Mouse (Mus musculus): Measurements from ENCODE around the gene Pfkfb3.
A peak's percentile ranks its signal among the peaks of the same experiment; 100 is the strongest.

Pfkfb3 gene

DNA sequence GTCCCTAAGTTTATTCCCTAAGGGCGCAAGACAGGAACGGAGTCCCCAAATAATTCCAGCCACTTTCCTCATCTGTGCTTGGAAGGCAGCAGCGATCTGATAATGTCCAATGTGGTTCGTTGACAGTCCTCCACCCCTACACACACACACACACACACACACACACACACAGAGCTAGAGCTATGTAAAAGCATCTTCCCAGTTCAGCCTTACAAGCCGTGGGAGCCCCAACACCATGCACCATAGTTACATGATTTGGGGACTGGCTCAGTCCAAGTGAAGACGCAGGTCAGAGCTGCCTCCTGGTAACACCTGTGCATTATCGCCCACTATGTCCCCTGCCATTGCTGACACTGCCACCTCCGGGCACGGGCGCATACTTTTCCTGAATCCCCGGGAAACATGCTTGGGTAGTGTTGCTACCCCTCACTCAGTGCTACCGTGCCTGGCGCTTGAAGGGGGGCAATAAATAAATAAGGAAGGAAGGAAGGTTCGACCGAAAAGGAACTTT is 51.6 kb downstream of the Pfkfb3 start:
- no peak for DNase-seq (ENCODE audit: low spot score)

DNA sequence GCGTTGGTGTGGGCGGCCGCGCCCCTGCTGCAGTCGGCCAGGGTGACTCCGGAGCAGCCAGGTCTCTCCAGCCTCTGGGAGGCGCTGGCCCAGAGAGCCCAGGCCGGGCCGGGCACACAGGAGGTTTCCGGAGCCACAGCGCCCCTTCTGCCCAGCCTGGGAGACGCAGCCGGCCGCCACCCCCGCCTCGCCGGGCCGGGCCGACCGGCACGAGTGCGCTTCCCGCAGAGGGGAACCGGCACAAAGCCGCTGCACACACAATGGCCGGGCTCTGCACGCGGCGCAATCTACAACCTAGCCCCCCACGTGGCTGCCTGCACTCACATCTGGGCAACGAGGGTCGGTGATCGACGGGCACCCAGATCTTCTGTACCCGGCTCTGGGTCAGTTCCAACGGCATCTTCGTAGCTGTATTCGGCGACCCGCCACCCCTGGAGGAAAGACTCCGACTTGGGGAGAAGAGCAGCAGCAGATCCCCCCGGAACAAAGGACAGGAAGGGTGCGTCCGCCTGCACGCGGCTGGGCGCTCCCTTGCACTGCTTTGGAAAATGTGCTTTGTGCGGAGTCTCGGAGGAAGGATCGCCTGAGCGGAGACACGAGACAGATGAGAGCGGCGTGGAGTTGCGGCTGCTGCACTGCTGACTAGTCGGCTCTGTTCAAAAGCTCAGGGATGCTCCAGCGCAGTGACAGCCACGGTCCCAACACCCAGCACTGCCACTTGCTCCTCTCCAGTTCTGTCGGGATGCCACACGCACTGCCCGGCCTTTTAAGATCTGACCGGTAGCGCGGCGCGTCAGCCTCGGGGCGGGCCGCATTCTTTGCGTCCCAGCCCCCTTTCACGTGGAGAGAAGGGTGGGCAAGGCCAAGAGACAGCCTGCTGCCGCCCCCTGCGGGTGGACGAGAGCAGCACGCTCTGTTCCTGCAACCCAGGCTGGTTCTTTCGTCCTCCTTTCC is 52.3 kb downstream of the Pfkfb3 start:
- peak; percentile 91 for DNase-seq (ENCODE audit: low spot score)

DNA sequence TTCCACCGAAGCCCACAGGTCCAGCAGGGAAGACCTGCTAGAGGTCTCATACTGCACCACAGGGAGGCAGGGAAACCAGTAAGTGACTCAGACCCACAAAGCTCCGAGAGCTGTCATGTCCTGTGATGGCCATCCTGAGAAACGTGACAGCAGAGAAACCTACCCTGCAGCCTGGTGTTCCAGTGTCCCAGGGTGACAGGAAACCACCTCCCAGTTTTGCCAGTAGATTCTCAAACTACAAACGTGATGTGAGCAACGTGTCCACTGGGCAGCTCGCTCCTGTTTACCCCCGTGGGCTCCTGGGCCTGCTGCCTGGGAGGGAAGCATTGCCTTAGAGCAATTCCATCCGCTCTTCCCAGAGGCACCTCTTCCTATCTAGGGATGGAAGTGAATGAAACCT is 53.2 kb downstream of the Pfkfb3 start:
- DNase-seq (ENCODE audit: low spot score): peak; percentile 31

DNA sequence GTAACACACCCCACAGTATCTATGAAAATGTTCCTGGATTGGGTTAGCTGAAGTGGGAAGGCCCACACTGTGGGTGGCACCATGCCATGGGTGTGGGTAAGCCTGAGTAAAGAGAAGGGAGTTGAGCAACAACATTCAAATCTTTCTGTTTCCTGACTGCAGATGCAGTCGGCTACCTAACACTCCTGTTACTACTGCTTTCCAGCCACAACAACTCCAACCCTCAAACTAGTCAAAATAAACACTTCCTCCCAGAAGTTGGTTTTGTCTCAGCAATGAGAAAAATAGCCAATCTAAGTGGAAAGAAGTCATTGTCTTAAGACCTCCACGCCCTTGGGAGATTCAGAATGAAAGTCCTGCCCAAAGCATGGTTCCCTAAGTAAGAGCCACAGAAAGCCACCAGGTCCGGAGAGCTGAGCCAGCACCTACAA is 57.3 kb downstream of the Pfkfb3 start:
- peak; percentile 22 for DNase-seq (ENCODE audit: low spot score)

DNA sequence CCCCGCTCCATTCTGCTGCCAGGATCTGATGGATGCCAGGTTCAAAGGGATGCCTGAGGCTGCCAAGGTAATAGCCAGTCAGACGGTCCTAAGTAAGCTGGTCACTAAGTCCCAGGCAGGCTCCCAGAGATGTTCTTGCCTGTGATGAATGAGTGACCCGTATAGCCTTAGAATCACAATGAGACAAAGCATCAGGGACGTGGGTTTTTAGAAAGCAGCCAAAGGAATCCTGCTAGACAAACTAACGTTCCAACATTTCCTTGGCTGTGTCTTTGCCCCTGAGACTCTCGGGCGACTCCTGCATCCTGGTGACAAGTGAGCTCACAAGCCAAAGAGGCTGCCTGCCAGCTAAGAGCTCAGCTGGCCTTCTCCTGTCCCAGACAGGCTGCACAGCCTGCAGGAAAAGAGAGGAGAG is 59.0 kb downstream of the Pfkfb3 start:
- peak; percentile 25 for DNase-seq (ENCODE audit: low spot score)

DNA sequence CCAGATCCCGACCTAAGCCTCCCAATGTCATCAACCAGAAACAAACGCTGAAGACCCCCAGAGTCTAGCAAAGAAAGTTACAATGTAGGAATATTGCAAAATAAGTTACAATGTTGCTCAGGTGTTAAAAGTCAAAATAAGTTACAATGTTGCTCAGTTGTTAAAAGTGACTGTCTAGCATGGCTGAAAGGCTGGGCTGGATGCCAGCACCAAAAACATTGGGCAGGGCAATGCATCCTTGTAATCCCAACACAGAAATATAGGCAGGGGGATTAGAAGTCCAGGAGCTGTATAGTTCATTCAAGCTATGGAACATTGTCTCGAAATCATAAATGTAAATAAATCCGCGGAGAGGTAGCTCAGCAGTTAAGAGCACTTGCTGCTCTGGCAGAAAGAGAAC is 61.0 kb downstream of the Pfkfb3 start:
- no peak for DNase-seq (ENCODE audit: low spot score)

DNA sequence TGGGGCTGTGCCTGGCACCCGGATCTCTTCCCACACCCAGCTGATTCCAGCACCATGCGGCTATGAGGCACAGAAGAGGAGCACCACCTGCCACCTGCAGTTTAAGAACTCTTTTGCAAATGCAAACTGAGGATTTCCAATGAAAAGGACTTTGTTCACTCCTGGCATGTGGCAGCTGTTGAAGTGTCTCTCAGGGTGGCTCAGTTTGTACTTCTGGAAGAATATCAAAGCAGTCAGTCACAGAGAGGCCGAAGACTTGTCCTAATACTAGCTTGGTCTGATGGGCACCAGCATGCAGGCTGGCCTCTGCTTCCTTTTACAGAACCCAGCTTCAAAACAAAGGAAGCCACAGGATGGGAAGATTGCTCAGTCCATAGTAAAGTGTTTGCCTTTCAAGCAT is 62.4 kb downstream of the Pfkfb3 start:
- DNase-seq (ENCODE audit: low spot score): no peak

DNA sequence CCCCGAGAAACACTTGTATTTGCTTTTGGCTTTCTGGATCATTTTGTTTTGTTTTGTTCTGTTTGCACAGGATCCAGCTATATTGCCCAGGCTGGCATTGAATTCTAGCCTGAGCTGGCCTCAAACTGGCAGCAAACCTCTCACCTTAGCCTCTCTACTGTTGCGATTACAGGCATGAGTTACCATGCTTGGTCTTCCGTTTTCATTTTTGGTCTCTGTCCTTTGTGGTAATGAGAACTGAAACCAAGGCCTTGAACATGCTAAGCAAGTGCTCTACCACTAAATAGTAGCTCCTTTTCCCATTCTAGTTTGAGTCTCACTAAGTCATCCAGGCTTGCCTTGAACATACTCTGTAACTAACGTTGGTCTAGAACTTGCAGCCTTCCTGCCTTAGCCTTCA is 63.3 kb downstream of the Pfkfb3 start:
- DNase-seq (ENCODE audit: low spot score): no peak

DNA sequence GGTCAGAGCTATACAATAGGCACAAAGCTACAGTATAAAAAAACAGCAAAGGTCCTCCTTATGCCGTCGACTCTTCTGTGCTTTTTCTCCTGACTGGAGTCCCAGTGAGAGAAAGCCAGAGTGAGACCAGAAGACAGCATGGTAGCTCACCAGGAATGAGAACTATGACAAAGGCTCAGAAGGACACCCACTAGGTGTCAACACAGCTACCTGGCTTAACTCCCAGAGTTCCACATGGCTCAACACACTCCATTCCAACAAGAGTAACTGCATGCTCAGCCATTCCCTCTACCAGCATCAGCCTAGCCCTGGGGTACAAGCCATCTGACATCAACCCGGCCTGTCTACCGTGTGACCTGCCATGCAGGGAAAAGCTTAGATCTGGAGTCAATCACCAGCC is 70.7 kb downstream of the Pfkfb3 start:
- DNase-seq (ENCODE audit: low spot score): no peak

DNA sequence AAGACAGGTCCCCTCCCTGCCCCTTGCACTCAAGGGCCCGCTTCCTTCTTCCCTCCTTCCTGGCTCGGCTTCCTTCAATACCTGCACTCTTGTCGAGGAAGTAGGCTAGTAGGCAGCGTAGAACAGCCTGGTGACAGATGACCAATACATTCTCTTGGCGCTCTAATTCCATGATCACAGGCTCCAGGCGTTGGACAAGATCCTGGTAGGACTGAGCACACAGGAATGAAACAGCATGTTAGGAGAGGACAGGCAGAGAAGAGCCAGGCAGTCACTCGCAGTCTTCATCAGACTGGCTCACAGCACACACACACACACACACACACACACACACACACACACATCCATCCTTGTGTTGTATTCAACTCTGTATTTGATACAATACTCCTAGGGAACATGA is 71.5 kb downstream of the Pfkfb3 start:
- no peak for DNase-seq (ENCODE audit: low spot score)

DNA sequence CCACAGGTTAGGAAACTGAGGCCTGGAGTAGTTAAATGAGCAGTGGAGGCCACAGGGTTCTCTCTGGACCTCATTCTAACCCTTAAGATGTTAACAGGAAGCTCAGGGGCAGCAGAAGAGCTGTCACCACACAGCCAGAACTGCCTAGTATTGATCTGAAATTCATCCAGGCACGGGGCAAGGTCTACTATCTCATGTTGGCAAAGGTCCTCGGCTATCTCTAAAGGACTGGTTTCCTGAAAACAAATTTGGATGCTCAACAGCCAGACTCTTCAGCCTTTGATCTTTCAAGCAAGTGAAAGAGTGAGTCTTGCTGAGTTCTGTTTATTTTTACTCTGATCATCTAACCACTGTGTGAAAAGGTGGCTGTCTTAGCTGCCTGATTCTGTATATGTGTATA is 74.9 kb downstream of the Pfkfb3 start:
- DNase-seq (ENCODE audit: low spot score): no peak

DNA sequence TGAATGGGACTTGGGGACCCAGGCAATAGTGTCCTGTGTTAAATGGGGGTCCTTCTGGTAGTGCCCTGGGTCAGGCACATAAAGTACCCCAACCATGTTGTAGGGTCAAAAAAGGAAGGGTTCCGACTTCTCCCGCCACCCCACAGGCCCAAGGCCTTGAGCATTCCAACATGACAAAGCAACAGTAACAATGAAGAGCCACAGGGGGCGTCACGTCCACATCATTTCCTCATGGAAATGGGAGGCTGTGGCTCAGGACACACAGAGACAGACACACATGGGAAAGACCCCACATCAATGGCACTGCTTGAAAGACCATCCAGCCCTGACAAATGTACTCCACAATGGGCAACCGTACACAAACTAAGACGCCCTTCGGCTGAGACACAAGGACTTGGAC is 78.6 kb downstream of the Pfkfb3 start:
- DNase-seq (ENCODE audit: low spot score): no peak

DNA sequence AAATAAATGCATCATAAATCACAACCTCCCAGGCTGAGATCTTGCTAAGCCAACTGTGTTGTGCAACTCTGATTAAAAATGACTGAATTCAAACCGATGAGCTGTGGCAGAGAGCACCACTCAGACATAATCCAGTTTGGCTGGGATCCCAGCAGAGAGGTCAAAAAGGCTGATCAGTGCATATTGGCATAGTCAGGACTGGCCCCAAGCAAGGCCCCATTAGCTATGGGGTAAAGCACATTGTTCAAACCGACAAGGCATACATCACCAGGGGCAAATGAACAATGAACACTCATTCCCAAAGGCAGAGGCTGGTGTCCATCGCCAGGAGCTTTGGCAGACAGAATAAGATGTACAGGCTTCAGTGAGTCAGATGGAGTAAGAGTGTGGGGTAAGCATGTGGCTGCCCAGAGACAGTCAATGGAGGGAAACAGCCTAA is 89.2 kb downstream of the Pfkfb3 start:
- peak; percentile 23 for DNase-seq (ENCODE audit: low spot score)

DNA sequence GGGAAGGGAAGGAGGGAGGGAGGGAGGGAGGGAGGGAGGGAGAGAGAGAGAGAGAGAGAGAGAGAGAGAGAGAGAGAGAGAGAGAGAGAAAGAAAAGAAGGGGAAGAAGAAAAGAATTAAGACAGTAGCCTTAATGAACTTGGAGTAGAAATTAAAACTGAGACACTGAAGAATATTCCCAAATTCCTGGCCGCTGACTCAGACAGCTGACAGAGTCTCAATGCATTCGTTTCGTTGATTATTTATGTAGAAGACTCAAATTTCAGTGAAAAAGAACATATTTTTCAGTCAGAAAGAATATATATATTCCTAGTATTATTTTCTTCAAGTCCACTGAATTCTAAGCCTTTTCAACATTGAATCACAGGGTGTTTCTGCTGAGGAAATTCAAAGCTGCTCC is 92.9 kb downstream of the Pfkfb3 start:
- DNase-seq (ENCODE audit: low spot score): no peak

DNA sequence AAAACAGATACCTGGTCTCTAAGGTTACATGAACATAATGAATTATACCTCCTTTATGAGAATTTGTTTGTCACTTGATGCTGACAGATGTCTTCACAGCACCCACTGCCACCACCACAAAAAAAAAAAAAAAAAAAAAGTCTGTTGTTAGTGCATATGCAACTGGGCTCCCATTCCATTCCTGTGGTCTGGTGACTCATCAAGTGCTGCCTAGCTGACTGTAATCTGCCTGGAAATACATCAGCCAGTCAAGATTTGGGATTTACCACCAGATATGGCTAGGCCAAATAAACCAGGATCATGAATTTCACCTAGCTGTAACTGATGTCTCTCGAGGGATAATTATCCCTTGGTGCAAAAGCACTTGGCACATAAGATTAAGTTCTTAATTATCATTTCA is 95.4 kb downstream of the Pfkfb3 start:
- DNase-seq (ENCODE audit: low spot score): no peak

DNA sequence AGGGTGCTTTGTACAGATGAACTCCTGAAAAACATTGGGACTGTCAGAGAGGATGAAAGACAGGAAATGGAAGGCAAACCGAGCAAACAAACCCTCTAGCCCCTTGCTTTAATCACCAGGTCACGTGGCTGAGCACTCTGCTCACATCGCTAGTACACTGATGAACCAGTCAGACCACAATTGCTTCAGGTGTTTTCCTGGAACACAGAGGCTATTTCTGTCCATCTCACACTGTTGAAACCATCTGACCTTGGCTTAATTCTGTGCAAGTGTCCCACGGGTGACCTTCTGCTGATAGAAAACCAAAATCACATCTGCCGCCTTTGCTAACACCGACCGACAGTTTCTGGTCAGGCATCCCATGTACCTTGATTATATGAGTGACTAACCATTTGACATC is 96.0 kb downstream of the Pfkfb3 start:
- DNase-seq (ENCODE audit: low spot score): peak; percentile 40

DNA sequence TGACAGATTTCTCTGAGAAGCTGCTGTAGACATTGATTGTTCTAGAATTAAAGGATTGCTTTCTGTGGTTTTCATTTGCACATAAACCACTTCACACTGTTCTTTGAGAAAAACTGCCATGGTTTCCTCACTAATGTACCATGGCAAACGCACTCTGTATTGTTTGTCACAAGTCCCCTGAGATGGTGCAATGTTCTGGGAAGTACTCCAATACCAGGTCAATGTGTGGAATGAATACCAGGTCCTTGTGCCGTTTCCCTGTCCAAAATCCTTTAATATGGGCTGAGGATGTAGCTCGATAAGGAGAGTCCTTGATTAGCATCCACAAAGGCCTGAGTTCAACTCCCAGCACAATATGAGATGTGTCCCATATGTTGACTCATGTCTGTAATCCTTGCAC is 105.2 kb downstream of the Pfkfb3 start:
- no peak for DNase-seq (ENCODE audit: low spot score)

DNA sequence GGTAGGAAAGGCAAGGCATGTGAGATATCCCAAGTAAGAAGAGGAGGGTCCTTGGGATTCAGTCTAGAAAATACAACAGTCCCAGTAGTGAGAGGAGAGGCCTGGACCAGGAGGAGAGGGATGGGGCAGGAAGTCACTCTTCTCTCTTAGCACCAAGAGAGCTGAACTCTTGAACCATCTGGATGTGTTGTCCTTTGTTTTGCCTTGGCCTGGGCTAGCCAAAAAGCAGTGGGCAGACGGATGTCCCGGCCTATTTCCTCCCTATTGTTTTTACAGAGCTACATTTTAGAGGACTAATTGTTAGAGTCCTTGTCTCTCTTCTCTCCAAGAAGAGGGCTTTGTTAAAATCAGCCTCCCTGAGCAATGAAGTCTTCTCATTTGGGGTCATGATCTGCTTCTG is 106.0 kb downstream of the Pfkfb3 start:
- DNase-seq (ENCODE audit: low spot score): no peak

DNA sequence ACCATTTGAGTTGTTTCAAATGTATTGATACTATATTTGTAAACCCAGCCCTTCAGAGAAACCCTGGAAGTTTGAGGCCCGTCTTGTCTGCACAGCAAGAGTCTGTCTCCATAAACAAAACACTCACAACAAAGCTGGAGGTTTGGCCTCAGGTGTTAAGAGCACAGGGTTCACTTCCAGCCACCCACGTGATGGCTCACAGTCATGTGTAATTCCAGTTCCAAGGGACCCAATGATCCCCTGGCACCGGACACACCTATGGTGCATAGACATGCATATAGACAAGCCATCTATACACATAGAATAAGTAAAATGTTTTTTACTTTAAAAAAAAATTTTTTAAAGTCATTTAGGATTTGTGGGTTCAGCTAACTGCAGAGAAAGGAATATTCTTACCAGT is 108.2 kb downstream of the Pfkfb3 start:
- no peak for DNase-seq (ENCODE audit: low spot score)

DNA sequence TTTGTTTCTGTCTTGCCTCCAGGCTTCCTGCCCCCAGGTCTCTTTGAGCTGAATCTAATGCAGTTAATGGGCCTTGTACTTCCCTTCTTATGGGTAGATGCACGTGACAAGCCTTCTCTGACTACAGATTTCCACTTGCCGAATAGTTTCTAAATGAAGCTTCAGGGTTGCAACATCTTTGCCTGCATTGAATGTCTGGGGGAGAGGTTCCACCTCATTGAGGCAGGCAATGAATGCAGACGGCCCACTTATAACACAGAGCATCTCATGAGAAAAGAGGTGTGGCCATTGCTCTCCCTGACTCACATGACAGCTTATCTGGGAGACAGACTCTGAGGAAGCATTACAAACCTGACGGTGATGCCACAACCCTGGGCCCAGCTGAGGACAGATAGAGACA is 112.0 kb downstream of the Pfkfb3 start:
- DNase-seq (ENCODE audit: low spot score): no peak

DNA sequence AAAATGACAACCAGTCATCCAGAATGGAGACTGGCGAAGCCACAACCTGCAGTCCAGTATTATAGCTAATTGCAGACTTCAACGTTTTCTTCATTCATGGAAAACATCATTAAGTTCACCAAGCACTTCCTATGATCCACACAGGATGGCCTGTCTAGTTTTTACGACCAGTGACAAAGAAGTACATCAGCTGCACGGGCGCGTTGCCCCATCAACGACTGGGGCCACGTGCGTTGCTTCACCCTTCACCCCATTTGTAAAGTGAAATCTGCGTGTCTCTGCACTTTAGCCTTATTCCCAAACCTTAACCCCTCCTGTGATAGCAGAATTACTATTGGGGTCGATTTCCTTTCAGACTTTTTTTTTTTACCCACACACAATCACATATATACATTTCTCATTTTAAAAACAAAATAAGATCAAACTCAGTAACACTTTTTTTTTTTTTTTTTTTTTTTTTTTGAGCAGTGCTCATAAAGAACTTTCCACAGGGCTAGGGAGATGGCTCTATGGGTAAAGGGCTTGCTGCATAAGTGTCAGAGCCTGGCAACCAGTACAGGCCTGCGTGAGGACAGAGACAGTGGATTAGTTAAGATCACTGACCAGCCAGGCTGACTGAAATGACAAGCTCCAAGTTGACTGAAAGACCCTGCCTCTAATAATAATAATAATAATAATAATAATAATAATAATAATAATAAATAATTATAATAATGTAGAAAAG is 115.5 kb downstream of the Pfkfb3 start:
- no peak for DNase-seq (ENCODE audit: low spot score)

DNA sequence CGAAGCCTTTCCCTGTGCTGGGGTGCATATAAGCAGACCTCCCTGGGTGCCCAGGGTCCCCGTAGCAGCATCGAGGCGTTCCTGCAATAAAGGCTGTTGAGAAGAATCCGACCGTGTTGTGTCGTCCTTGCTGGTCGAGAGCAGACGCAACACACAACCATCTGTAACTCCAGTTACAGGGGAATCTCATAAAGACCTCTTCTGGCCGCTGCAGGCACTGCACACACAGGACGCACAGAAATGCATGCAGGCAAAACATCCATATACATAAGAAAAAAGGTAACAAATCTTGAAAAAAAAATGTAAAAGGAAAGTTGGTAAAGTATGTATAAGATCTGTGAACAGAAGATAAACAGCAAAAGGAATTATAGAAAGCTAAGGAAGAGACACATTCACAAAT is 117.5 kb downstream of the Pfkfb3 start:
- no peak for DNase-seq (ENCODE audit: low spot score)

DNA sequence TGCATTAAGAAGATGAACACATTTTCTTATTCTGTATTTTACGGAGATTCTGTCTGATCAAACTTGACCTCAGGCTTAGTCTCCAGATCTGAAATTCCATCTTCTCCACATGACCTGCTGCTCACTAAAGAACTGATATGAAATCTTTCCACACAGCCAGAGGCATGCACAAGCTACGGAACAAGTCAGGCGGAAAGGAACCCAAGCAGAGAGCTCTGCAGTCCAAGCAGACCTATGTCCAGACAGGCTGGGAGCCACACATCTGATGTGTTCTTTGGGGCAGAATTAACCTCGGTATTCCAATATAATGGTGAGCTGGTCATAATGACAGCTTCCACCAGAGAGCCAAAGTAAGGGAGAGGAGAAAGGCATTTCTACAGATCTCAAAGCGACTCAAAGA is 120.5 kb downstream of the Pfkfb3 start:
- DNase-seq (ENCODE audit: low spot score): no peak
